Mouse (Mus musculus) gastrocnemius, postnatal 4 days (tissue): ENCODE data around the gene Dlg2. TPM values are rescaled to one million over a fixed set of nuclear protein-coding genes. Genes with fewer than 3 reads are reported as not detected.

Experiments used
- DNase-seq, 2 experiments: peaks; one replicate each; pipeline ENCODE4 v3.0.0; 2021 to 2022; ENCODE audit warnings: low spot score in 2 of 2, mixed read lengths in 2 of 2
- total RNA-seq, 2 experiments: library from RNA; stranded (reverse); gene quantifications; 2 replicates each; pipeline ENCODE4 v1.2.3; 2021

Gene Dlg2
- total RNA-seq, 2 experiments from 2014 or later = 4.1 to 4.5 TPM

- no peak for DNase-seq
Measured at GRCm38 (mm10) chr7:90539481-90540402, 63.3 kb downstream of the Dlg2 start.

GRCm38 (mm10) chr7:90540811-90541323 lies 64.4 kb downstream of the Dlg2 start:
- no peak for DNase-seq

GRCm38 (mm10) chr7:90553399-90553798 lies 76.9 kb downstream of the Dlg2 start:
- no peak for DNase-seq

GRCm38 (mm10) chr7:90554421-90554820 lies 77.9 kb downstream of the Dlg2 start:
- DNase-seq = no peak

- DNase-seq = no peak
Measured at GRCm38 (mm10) chr7:90569130-90569529, 92.7 kb downstream of the Dlg2 start.

GRCm38 (mm10) chr7:90587795-90588194 lies 111.3 kb downstream of the Dlg2 start:
- DNase-seq = no peak

GRCm38 (mm10) chr7:90588318-90588717 lies 111.8 kb downstream of the Dlg2 start:
- DNase-seq = no peak

GRCm38 (mm10) chr7:90609764-90610163 lies 133.3 kb downstream of the Dlg2 start:
- peak in 1 of 2 experiments; percentile 13 for DNase-seq

- no peak for DNase-seq
Measured at GRCm38 (mm10) chr7:90630546-90630945, 154.1 kb downstream of the Dlg2 start.

- no peak for DNase-seq
Measured at GRCm38 (mm10) chr7:90649512-90649911, 173.0 kb downstream of the Dlg2 start.

GRCm38 (mm10) chr7:90651128-90651527 lies 174.7 kb downstream of the Dlg2 start:
- no peak for DNase-seq

- DNase-seq = no peak
Measured at GRCm38 (mm10) chr7:90651611-90652010, 175.1 kb downstream of the Dlg2 start.

- no peak for DNase-seq
Measured at GRCm38 (mm10) chr7:90658593-90658992, 182.1 kb downstream of the Dlg2 start.

GRCm38 (mm10) chr7:90694050-90694449 lies 217.6 kb downstream of the Dlg2 start:
- no peak for DNase-seq

- no peak for DNase-seq
Measured at GRCm38 (mm10) chr7:90696181-90696950, 219.9 kb downstream of the Dlg2 start.

- DNase-seq = no peak
Measured at GRCm38 (mm10) chr7:90703163-90703852, 226.8 kb downstream of the Dlg2 start.

- DNase-seq = no peak
Measured at GRCm38 (mm10) chr7:90703951-90704350, 227.5 kb downstream of the Dlg2 start.

GRCm38 (mm10) chr7:90734086-90734485 lies 257.6 kb downstream of the Dlg2 start:
- no peak for DNase-seq

- DNase-seq = no peak
Measured at GRCm38 (mm10) chr7:90736369-90736768, 259.9 kb downstream of the Dlg2 start.

- no peak for DNase-seq
Measured at GRCm38 (mm10) chr7:90748636-90749035, 272.2 kb downstream of the Dlg2 start.

- DNase-seq = no peak
Measured at GRCm38 (mm10) chr7:90787945-90788344, 311.5 kb downstream of the Dlg2 start.
